Mouse (Mus musculus): Measurements from ENCODE around the gene Taf6l. TPM values are rescaled to one million over a fixed set of nuclear protein-coding genes. Genes with fewer than 3 reads are reported as not detected.

Taf6l gene
- total RNA-seq, 2 experiments from 2014 or later = 8.5 to 12.0 TPM

GRCm38 (mm10) chr19:8798264-8798946 is 12.2 kb upstream of the Taf6l start, which contains the start of gene Polr2g:
Polr2g (minus strand) TSS chr19:8798577.
- peak; percentile 85 for DNase-seq

- no peak for DNase-seq
These were observed 4.0 kb upstream of the Taf6l start for GRCm38 (mm10) chr19:8790171-8790570.

GRCm38 (mm10) chr19:8789171-8789570 is 3.0 kb upstream of the Taf6l start:
- no peak for DNase-seq

- no peak for DNase-seq
These were observed 2.3 kb upstream of the Taf6l start for GRCm38 (mm10) chr19:8788521-8788920.

- DNase-seq = no peak
These were observed 11.2 kb downstream of the Taf6l start for GRCm38 (mm10) chr19:8774951-8775421.

GRCm38 (mm10) chr19:8774086-8774835 is 12.0 kb downstream of the Taf6l start, which contains the start of gene Tmem179b:
Tmem179b (minus strand) TSS chr19:8774467.
- DNase-seq = peak; percentile 96

GRCm38 (mm10) chr19:8773409-8773808 is 12.8 kb downstream of the Taf6l start:
- DNase-seq = no peak

GRCm38 (mm10) chr19:8772996-8773395 is 13.2 kb downstream of the Taf6l start:
- DNase-seq = no peak

GRCm38 (mm10) chr19:8770567-8771270 is 15.5 kb downstream of the Taf6l start, which contains the start of gene Tmem223:
Tmem223 (plus strand) TSS chr19:8770996.
- DNase-seq = peak; percentile 78

- no peak for DNase-seq
These were observed 20.7 kb downstream of the Taf6l start for GRCm38 (mm10) chr19:8765562-8765961.

- no peak for DNase-seq
These were observed 22.9 kb downstream of the Taf6l start for GRCm38 (mm10) chr19:8763276-8763675.

GRCm38 (mm10) chr19:8760757-8761156 is 25.5 kb downstream of the Taf6l start:
- no peak for DNase-seq

GRCm38 (mm10) chr19:8758899-8759298 is 27.3 kb downstream of the Taf6l start:
- DNase-seq = no peak

GRCm38 (mm10) chr19:8757471-8757998 is 28.7 kb downstream of the Taf6l start:
- no peak for DNase-seq

GRCm38 (mm10) chr19:8756635-8757387 is 29.4 kb downstream of the Taf6l start, which contains the start of gene Nxf1:
Nxf1 (plus strand) TSS chr19:8757073.
- peak; percentile 96 for DNase-seq

- DNase-seq = no peak
These were observed 30.6 kb downstream of the Taf6l start for GRCm38 (mm10) chr19:8755652-8756051.

- DNase-seq = no peak
These were observed 38.8 kb downstream of the Taf6l start for GRCm38 (mm10) chr19:8747368-8747767.

GRCm38 (mm10) chr19:8745382-8745781 is 40.8 kb downstream of the Taf6l start:
- DNase-seq = no peak

- DNase-seq = no peak
These were observed 44.0 kb downstream of the Taf6l start for GRCm38 (mm10) chr19:8742176-8742575.

GRCm38 (mm10) chr19:8741243-8741869 is 44.9 kb downstream of the Taf6l start, which contains the start of gene Stx5a:
Stx5a (plus strand) TSS chr19:8741413.
- DNase-seq = peak; percentile 91

GRCm38 (mm10) chr19:8740603-8741002 is 45.6 kb downstream of the Taf6l start, which contains the start of gene 1700092M07Rik:
1700092M07Rik (plus strand) TSS chr19:8740718.
- no peak for DNase-seq
